Mouse (Mus musculus): ENCODE results near the gene Stil. TPM values are rescaled to one million over a fixed set of nuclear protein-coding genes. Genes with fewer than 3 reads are reported as not detected.
"Not testable (repeated sequence)": the region's sequence is repeated elsewhere in the genome, so short reads cannot be mapped to it uniquely, and the experiment has no call there.

Gene Stil
- 10.2 and 10.4 TPM in 2 replicates for polyA plus RNA-seq (2015; fragmentation: Nextera tagmentation; extraction: Ambion mirVana)

DNA sequence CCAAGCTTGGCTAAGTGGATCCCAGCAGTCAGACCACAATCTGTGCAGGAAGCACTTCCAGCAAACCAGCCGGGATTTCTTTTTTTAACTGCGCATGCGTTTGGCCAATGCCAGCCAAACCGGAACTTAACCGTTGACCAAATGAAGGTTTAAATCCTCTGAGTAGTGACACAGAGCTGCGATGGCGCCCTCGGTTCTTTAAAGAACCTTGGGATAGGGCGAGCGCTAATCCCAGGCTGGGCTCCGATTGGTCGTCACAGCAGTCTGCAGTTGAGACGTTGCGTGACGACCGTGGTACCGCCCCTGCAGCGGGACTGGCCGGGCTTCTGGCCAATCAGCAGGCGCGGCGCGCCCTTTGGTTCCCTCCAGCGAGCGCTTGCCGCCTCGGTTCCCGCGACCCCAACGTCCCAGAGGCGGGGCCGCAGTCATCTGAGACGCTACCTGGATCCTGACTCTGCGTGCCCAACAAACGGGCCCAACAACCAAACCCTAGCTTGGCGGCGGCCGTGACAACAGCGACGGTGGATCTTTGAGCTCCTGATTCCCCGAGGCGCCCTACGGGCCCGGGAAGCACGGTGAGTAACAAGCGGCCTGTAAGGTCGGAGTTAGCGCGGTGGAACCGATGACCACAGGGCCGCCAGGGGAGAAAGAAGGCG, at the start of gene Stil:
Gene Stil (plus strand): TSS at position 387 of the 656 bp plus-strand sequence.
- under 1% methylated on average over 52 of the region's 52 CpGs for WGBS (ENCODE audit: insufficient replicate concordance)
- H3K4me2 ChIP-seq (ENCODE audit: low read depth, low read length): peak within 1 kb of the TSS; percentile 99
- peak within 1 kb of the TSS; percentile 94 for H3K27ac ChIP-seq (ENCODE audit: low read length)
- no peaks in the 10 kb centered on the region for H3K9me3 ChIP-seq (replicated peaks; ENCODE audit: control insufficient read depth, low read length)
- ATAC-seq (ENCODE audit: low read depth): peak; percentile 99
- H3K4me3 ChIP-seq (ENCODE audit: low read depth, low read length): peak within 1 kb of the TSS; percentile 99
- H3K4me1 ChIP-seq (ENCODE audit: control insufficient read depth, low read depth, low read length): peaks cover 14% of the 10 kb centered on the region
- peak within 1 kb of the TSS; percentile 97 for H3K9ac ChIP-seq (ENCODE audit: low read depth, low read length)
- H3K27me3 ChIP-seq (ENCODE audit: control insufficient read depth, insufficient read depth, low read depth, low read length): no peaks in the 10 kb centered on the region
- H3K36me3 ChIP-seq (ENCODE audit: control insufficient read depth, insufficient read depth): peaks cover 14% of the 10 kb centered on the region

DNA sequence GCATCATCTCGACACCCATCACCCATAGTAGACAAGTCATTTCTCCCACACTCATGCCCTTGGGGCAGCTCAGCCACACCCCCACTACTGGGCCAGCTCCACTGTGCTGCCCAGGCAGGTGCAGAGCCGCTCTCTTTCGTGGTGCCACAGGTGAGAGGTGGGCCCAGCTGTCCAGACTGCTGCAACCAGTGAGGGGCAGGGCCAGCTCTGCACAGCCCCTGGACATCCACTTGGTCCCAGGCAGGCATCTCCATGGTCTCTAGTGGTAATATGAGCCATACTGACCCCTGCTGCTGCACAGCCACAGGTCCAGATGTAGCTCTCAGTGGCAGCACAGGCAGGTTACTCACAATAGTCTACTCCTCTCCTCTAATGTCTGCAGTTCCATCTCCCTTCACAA, 46.8 kb upstream of the Stil start:
- 59% methylated on average over 3 of the region's 3 CpGs for WGBS (ENCODE audit: insufficient replicate concordance)
- ATAC-seq (ENCODE audit: low read depth): no peak
- Histone ChIP-seq H3K9me3 (replicated peaks; ENCODE audit: control insufficient read depth, low read length) (no peaks in the 10 kb centered on the region), H3K4me3 (ENCODE audit: low read depth, low read length) (no peak overlapping the region), H3K36me3 (ENCODE audit: control insufficient read depth, insufficient read depth) (no peaks in the 10 kb centered on the region), H3K27me3 (ENCODE audit: control insufficient read depth, insufficient read depth, low read depth, low read length) (no peaks in the 10 kb centered on the region), H3K27ac (ENCODE audit: low read length) (no peak overlapping the region), H3K4me2 (ENCODE audit: low read depth, low read length) (no peak overlapping the region), H3K4me1 (ENCODE audit: control insufficient read depth, low read depth, low read length) (no peaks in the 10 kb centered on the region), H3K9ac (ENCODE audit: low read depth, low read length) (no peak overlapping the region)

DNA sequence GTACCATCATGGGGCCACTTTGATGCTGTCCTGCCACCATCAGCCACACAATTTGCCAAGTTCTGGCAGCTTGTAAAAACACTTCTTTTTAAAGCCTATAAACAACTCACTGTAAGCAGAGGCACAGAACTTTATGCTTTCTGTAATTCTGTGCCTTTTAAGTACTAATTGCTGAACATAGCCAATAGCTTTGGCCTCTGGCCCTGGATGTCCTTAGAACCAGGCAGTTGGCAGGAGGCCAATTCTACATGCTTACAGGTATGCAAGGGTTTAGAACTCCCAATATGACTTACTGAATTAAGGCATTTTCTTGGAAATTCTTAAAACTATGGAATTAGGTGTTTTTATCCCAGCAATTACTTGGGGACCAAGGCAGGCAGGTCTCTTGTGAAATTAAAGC, 42.6 kb upstream of the Stil start:
- Histone ChIP-seq H3K36me3 (ENCODE audit: control insufficient read depth, insufficient read depth) (peaks cover 3% of the 10 kb centered on the region), H3K4me3 (ENCODE audit: low read depth, low read length) (no peak overlapping the region), H3K4me2 (ENCODE audit: low read depth, low read length) (no peak overlapping the region), H3K9ac (ENCODE audit: low read depth, low read length) (no peak overlapping the region), H3K27ac (ENCODE audit: low read length) (no peak overlapping the region), H3K27me3 (ENCODE audit: control insufficient read depth, insufficient read depth, low read depth, low read length) (no peaks in the 10 kb centered on the region), H3K9me3 (replicated peaks; ENCODE audit: control insufficient read depth, low read length) (no peaks in the 10 kb centered on the region), H3K4me1 (ENCODE audit: control insufficient read depth, low read depth, low read length) (no peaks in the 10 kb centered on the region)
- ATAC-seq (ENCODE audit: low read depth): no peak

DNA sequence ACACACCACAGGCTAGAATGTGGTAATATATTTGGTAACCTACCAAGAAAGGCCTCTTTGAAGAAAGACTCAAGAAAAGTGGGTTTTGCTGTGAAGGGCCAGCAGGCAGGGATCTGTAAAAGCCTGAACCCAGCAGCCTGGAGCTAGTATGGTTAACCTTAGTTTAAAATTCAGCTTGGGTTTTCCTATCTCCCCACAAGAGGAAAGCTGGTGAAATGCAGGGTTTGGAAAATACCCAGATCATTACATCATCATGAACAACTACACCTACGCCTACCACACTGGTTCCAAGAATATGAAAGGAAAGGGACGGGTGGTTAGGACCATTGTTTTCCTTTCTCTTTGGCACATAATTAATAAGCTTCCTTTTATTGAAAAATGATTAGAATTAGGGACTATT, 41.7 kb upstream of the Stil start:
- 68% methylated on average over 2 of the region's 2 CpGs for WGBS (ENCODE audit: insufficient replicate concordance)
- Histone ChIP-seq H3K4me2 (ENCODE audit: low read depth, low read length) (no peak overlapping the region), H3K36me3 (ENCODE audit: control insufficient read depth, insufficient read depth) (peaks cover 5% of the 10 kb centered on the region), H3K27ac (ENCODE audit: low read length) (no peak overlapping the region), H3K27me3 (ENCODE audit: control insufficient read depth, insufficient read depth, low read depth, low read length) (no peaks in the 10 kb centered on the region), H3K9ac (ENCODE audit: low read depth, low read length) (no peak overlapping the region), H3K4me1 (ENCODE audit: control insufficient read depth, low read depth, low read length) (no peaks in the 10 kb centered on the region), H3K4me3 (ENCODE audit: low read depth, low read length) (no peak overlapping the region), H3K9me3 (replicated peaks; ENCODE audit: control insufficient read depth, low read length) (no peaks in the 10 kb centered on the region)
- ATAC-seq (ENCODE audit: low read depth): no peak

DNA sequence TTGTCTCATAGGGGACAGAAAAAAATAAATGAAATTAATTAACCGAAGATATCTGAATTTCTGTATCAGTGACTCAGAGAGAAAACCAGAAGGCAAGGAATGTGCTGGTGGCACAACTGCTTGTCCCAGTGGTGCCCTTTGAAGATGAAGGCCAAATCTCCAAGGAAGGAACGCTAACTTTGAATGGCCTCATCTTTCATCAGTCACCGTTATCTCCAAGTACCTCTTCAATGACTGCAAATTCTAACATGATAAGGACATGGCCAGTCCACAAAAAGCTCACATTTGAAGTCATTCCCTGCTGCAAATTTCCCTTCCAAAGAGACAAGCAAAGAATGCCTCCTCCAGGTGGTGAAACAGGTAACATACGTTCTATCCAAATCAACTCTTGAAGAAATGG, 41.2 kb upstream of the Stil start:
- no peak for ATAC-seq (ENCODE audit: low read depth)
- Histone ChIP-seq H3K27ac (ENCODE audit: low read length) (no peak overlapping the region), H3K27me3 (ENCODE audit: control insufficient read depth, insufficient read depth, low read depth, low read length) (no peaks in the 10 kb centered on the region), H3K36me3 (ENCODE audit: control insufficient read depth, insufficient read depth) (peaks cover 5% of the 10 kb centered on the region), H3K9ac (ENCODE audit: low read depth, low read length) (no peak overlapping the region), H3K4me2 (ENCODE audit: low read depth, low read length) (no peak overlapping the region), H3K9me3 (replicated peaks; ENCODE audit: control insufficient read depth, low read length) (no peaks in the 10 kb centered on the region), H3K4me1 (ENCODE audit: control insufficient read depth, low read depth, low read length) (no peaks in the 10 kb centered on the region), H3K4me3 (ENCODE audit: low read depth, low read length) (no peak overlapping the region)
- 81% methylated on average over 4 of the region's 4 CpGs for WGBS (ENCODE audit: insufficient replicate concordance)

DNA sequence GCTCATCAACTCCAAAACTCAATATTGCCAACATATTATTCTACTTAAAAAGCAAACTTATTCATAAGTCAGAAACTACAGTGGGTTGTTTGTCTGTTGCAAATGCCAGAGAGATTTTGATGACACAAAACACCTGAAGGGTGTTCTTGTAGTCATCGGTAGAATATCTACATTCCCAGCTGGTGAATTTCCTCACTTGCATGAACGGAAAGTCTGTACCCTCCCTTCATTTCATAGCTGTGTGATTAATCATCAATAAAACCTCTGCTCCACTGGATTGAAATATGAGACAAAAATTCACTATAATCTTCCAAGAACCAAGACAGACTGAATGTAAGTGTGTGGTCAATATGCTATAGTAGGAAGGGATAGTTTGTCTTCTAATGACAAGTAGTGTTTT, 40.4 kb upstream of the Stil start:
- Histone ChIP-seq H3K4me2 (ENCODE audit: low read depth, low read length) (no peak overlapping the region), H3K4me1 (ENCODE audit: control insufficient read depth, low read depth, low read length) (no peaks in the 10 kb centered on the region), H3K27ac (ENCODE audit: low read length) (no peak overlapping the region), H3K27me3 (ENCODE audit: control insufficient read depth, insufficient read depth, low read depth, low read length) (no peaks in the 10 kb centered on the region), H3K9me3 (replicated peaks; ENCODE audit: control insufficient read depth, low read length) (no peaks in the 10 kb centered on the region), H3K36me3 (ENCODE audit: control insufficient read depth, insufficient read depth) (peaks cover 10% of the 10 kb centered on the region), H3K4me3 (ENCODE audit: low read depth, low read length) (no peak overlapping the region), H3K9ac (ENCODE audit: low read depth, low read length) (no peak overlapping the region)
- WGBS (ENCODE audit: insufficient replicate concordance): 85% methylated on average over 2 of the region's 2 CpGs
- no peak for ATAC-seq (ENCODE audit: low read depth)

DNA sequence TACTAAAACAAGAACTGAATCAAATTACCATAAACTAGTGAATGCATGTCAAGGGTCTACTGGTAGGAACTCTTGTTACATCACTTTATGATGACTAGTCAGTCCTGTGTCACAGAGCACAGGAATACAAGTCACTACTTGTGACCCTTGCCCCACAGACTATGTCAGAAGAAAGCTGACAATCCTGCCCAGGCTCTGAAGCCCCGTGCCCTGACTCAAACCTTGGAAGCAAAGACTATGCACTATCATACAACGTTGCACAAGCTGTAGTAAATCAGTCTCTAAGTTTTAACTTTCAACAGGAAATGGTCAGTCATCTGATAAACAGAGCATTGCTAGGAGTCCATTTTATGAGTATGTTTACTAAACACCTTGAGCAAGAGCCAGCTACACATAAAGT, 39.1 kb upstream of the Stil start:
- peak; percentile 9; the same call in 1 of the 2 replicates for ATAC-seq (ENCODE audit: low read depth)
- not testable (repeated sequence) for H3K9me3 ChIP-seq (replicated peaks; ENCODE audit: control insufficient read depth, low read length); H3K4me2 ChIP-seq (ENCODE audit: low read depth, low read length); H3K27ac ChIP-seq (ENCODE audit: low read length); H3K27me3 ChIP-seq (ENCODE audit: control insufficient read depth, insufficient read depth, low read depth, low read length); H3K4me1 ChIP-seq (ENCODE audit: control insufficient read depth, low read depth, low read length); H3K9ac ChIP-seq (ENCODE audit: low read depth, low read length); H3K4me3 ChIP-seq (ENCODE audit: low read depth, low read length)
- H3K36me3 ChIP-seq (ENCODE audit: control insufficient read depth, insufficient read depth): peaks cover 12% of the 10 kb centered on the region
- WGBS (ENCODE audit: insufficient replicate concordance): 51% methylated on average over 2 of the region's 2 CpGs

DNA sequence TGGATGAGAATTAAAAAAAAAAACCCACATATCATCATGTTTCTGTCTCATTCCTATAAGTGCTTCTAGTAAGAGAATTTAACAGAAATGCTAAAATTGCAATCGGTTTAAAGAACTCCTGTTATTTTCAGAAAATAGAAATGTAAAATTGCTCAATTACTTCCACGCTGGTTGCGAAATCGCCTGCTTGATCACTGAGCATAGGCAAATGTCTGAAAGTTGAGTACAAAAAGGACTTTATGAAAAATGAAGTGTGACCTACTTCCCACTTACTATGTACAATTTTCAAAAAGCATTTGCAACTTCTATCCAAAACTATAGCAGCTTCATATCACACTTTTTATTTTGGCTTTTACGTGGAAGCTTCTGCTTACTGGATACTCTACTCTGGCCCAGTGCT, 29.2 kb upstream of the Stil start:
- no peaks in the 10 kb centered on the region for H3K4me1 ChIP-seq (ENCODE audit: control insufficient read depth, low read depth, low read length)
- H3K4me3 ChIP-seq (ENCODE audit: low read depth, low read length): no peak overlapping the region
- no peak overlapping the region for H3K9ac ChIP-seq (ENCODE audit: low read depth, low read length)
- H3K27ac ChIP-seq (ENCODE audit: low read length): no peak overlapping the region
- WGBS (ENCODE audit: insufficient replicate concordance): 75% methylated on average over 5 of the region's 5 CpGs
- peaks cover 7% of the 10 kb centered on the region; the same call in 1 of the 2 replicates for H3K36me3 ChIP-seq (ENCODE audit: control insufficient read depth, insufficient read depth)
- no peak for ATAC-seq (ENCODE audit: low read depth)
- no peaks in the 10 kb centered on the region for H3K9me3 ChIP-seq (replicated peaks; ENCODE audit: control insufficient read depth, low read length)
- no peak overlapping the region for H3K4me2 ChIP-seq (ENCODE audit: low read depth, low read length)
- H3K27me3 ChIP-seq (ENCODE audit: control insufficient read depth, insufficient read depth, low read depth, low read length): no peaks in the 10 kb centered on the region

DNA sequence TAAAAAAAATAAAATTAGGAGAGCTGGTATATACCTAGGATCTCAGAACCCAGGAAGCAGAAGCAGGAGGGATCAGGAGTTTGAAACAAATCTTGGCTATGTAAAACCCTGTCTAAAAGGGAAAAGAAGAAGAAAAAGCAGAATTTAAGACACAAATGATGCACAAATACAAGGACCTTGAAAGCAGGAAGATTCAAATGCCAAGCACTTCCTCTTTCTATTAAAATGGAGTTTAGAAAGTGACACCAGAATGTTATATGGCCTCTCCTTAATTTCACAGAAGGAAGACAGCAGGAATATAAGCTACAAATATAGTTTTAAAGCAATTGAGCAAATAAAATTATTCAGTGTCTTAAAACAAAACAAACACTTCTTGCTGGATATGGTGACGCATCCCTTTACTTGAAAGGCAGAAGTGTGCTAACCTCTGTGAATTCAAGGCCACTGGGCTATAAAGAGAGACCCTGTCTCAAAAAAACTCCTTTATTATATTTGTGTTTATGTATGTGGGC, 26.7 kb upstream of the Stil start:
- H3K9me3 ChIP-seq (replicated peaks; ENCODE audit: control insufficient read depth, low read length): no peaks in the 10 kb centered on the region
- no peaks in the 10 kb centered on the region for H3K4me1 ChIP-seq (ENCODE audit: control insufficient read depth, low read depth, low read length)
- WGBS (ENCODE audit: insufficient replicate concordance): 77% methylated on average over 1 of the region's 1 CpGs
- no peak overlapping the region for H3K27ac ChIP-seq (ENCODE audit: low read length)
- H3K9ac ChIP-seq (ENCODE audit: low read depth, low read length): no peak overlapping the region
- H3K27me3 ChIP-seq (ENCODE audit: control insufficient read depth, insufficient read depth, low read depth, low read length): no peaks in the 10 kb centered on the region
- no peak for ATAC-seq (ENCODE audit: low read depth)
- peaks cover 2% of the 10 kb centered on the region; the same call in 1 of the 2 replicates for H3K36me3 ChIP-seq (ENCODE audit: control insufficient read depth, insufficient read depth)
- H3K4me2 ChIP-seq (ENCODE audit: low read depth, low read length): no peak overlapping the region
- no peak overlapping the region for H3K4me3 ChIP-seq (ENCODE audit: low read depth, low read length)

All from liver, embryonic 16.5 days (tissue).